Mouse (Mus musculus): ENCODE measurements around the gene Usp15.

GRCm38 (mm10) chr10:123110548-123110947 lies 86.2 kb downstream of the Usp15 start:
- TF ChIP-seq CTCF (IDR thresholded peaks at IDR 0.05; ENCODE audit: low read depth, low read length), result no peak
- no peak for TF ChIP-seq POLR2A (IDR thresholded peaks at IDR 0.05; ENCODE audit: borderline replicate concordance, low read depth, low read length)

Data from bone marrow macrophage, adult 2 months (primary cell).